Comparison of ENCODE assay signal across 8 mouse cellular contexts in the genomic region with DNA sequence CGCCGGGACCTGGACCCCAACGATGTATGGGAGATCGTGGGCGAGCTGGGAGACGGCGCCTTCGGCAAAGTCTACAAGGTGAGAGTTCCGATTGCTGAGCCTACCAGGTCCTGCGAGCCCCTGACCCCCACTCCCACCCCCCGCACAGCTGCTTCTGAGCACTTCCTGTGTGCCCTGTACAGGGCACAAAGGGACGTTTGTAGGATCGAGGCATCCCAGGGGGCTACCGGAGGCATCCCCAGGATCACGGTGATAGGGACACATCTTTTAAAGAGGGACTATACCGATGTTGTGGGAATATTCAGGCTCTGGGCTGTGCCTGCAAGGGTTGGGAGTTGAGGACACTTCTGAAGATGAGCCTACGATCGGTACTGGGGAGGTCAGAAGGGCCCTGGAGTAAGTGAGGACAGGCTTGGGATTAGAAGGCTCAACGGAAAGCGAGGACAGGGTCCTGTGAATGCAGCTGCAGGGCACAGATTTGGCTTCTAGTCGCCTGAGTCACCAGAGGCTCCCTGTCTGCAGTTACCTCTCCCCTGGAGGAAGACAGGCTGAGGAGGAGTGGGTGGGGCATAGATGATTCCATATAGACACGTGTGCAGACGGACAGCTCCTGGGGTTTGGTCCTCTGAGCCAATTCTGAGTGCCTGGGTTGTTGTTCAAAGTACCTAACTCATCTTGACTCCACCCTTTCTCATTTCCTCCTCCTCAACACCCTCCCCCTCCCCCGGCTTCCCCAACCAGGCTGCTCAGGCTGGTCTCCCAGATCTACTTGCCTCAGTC. TPM values are rescaled to one million over a fixed set of nuclear protein-coding genes. Genes with fewer than 3 reads are reported as not detected.
DNase-seq lines count a peak whose midpoint lies in the region; ATAC-seq lines count a peak whose summit lies in the region.

No protein-coding gene starts in this region.

- H3K4me3 ChIP-seq in heart, embryonic 10.5 days: peak overlapping the region; percentile 83

- H3K36me3 ChIP-seq in heart, embryonic 10.5 days: no peaks in the 10 kb centered on the region

- WGBS in heart, embryonic 10.5 days: under 1% methylated on average over 24 of the region's 24 CpGs

- peaks cover 26% of the 10 kb centered on the region for H3K27me3 ChIP-seq in heart, embryonic 10.5 days (ENCODE audit: insufficient read depth, poor library complexity, severe bottlenecking)

- DNase-seq in layer of hippocampus, adult 11-12 months (ENCODE audit: low spot score): peak; percentile 40
- no peak for DNase-seq in layer of hippocampus, adult 9-10 months (ENCODE audit: low spot score)
- DNase-seq in c-Kit-positive CD71-positive TER-119-negative erythroid progenitor cells, embryonic 14.5 days (ENCODE audit: low read depth): peak; percentile 54
- no peak for DNase-seq in heart, embryonic 10.5 days (ENCODE audit: low spot score)
- DNase-seq in kidney, postnatal 10 days: peak; percentile 74
- DNase-seq in lung, postnatal 10 days: peak; percentile 75
- peak; percentile 54 for DNase-seq in retina, embryonic 14.5 days (ENCODE audit: low spot score)

- ATAC-seq in erythroid progenitor cell, adult 5-6 weeks (replicated peaks; ENCODE audit: low FRiP score, poor library complexity, severe bottlenecking): no peak

- H3K4me1 ChIP-seq in heart, embryonic 10.5 days: peaks cover 36% of the 10 kb centered on the region

- H3K27ac ChIP-seq in heart, embryonic 10.5 days: peak overlapping the region; percentile 87

- no peaks in the 10 kb centered on the region for H3K9me3 ChIP-seq in heart, embryonic 10.5 days

RNA-seq across cellular contexts. Expression of a gene that starts 0.6 kb away (rescaled TPM):
- 2.3 and 2.8 TPM in 2 replicates for polyA plus RNA-seq in heart, embryonic 10.5 days (2016; fragmentation: Nextera tagmentation; extraction: Ambion mirVana)
- total RNA-seq in erythroid progenitor cell, adult 5-6 weeks (2015; ENCODE audit: low replicate concordance): 14.3 and 15.1 TPM in 2 replicates
- 8.3 and 10.0 TPM in 2 replicates for total RNA-seq in erythroid progenitor cell, adult 5-6 weeks (2017; ENCODE audit: low replicate concordance)

RNA-seq across cellular contexts. Expression of a gene that starts 1.8 kb away (rescaled TPM):
- polyA plus RNA-seq in heart, embryonic 10.5 days (2016; fragmentation: Nextera tagmentation; extraction: Ambion mirVana): 0.36 TPM in 1 of 2 replicates, not detected in the other
- total RNA-seq in erythroid progenitor cell, adult 5-6 weeks (2015; ENCODE audit: low replicate concordance): not detected in 2 replicates
- total RNA-seq in erythroid progenitor cell, adult 5-6 weeks (2017; ENCODE audit: low replicate concordance): not detected in 2 replicates

Comparison
In these comparisons a context has a peak if more than half of its experiments do, and no peak if none do; other contexts are left out.
1. DNase-seq: peak in layer of hippocampus, adult 11-12 months (single experiment), c-Kit-positive CD71-positive TER-119-negative erythroid progenitor cells, embryonic 14.5 days (single experiment), kidney, postnatal 10 days (single experiment), lung, postnatal 10 days (single experiment) and retina, embryonic 14.5 days (single experiment); none in layer of hippocampus, adult 9-10 months (single experiment) and heart, embryonic 10.5 days (single experiment).